Mouse (Mus musculus) B cell, adult 62 days (primary cell): ENCODE measurements around the gene Fcna. TPM values are rescaled to one million over a fixed set of nuclear protein-coding genes. Genes with fewer than 3 reads are reported as not detected.

Experiments
- total RNA-seq: library from RNA; stranded (reverse); gene quantifications from 4 replicates; pipeline ENCODE4 v1.2.4, GENCODE M21; 2023

The Fcna gene
- 4.1 to 8.3 TPM (median 5.8 TPM) in 4 replicates for total RNA-seq

GRCm38 (mm10) chr2:25627811-25628210 lies at the start of gene Fcna:
Gene Fcna, minus strand, starts transcription at chr2:25628030.

GRCm38 (mm10) chr2:25676486-25676885 lies 48.7 kb upstream of the Fcna start, which contains the start of gene Lcn6:
Gene Lcn6, plus strand, starts transcription at chr2:25676786.

GRCm38 (mm10) chr2:25657652-25658051 lies 29.8 kb upstream of the Fcna start, which contains the start of gene Lcn5:
Gene Lcn5, plus strand, starts transcription at chr2:25657952.

GRCm38 (mm10) chr2:25652902-25653301 lies 25.1 kb upstream of the Fcna start, which contains the start of gene Lcn8:
Gene Lcn8, plus strand, starts transcription at chr2:25653120.

GRCm38 (mm10) chr2:25621229-25622200 lies 6.3 kb downstream of the Fcna start, which contains the start of gene Tmem141:
Gene Tmem141, minus strand, starts transcription at chr2:25622005.

GRCm38 (mm10) chr2:25617578-25617977 lies 10.3 kb downstream of the Fcna start, which contains the start of gene Ccdc183:
Gene Ccdc183, minus strand, starts transcription at chr2:25617678.

GRCm38 (mm10) chr2:25607761-25608622 lies 19.8 kb downstream of the Fcna start, which contains the start of gene Rabl6:
Gene Rabl6, minus strand, starts transcription at chr2:25608521.

GRCm38 (mm10) chr2:25581294-25581864 lies 46.5 kb downstream of the Fcna start, which contains the start of gene Ajm1:
Gene Ajm1, minus strand, starts transcription at chr2:25581757.

Other genes starting within 250 kb of the Fcna start
- gene Entpd2, start 232.2 kb downstream of the Fcna start, total RNA-seq, result not detected in 4 replicates
- not detected in 4 replicates for gene Npdc1, start 228.7 kb downstream of the Fcna start, total RNA-seq
- gene Fut7, start 204.8 kb downstream of the Fcna start, total RNA-seq, result not detected in 4 replicates
- 44.9 to 53.9 TPM (median 49.1 TPM) in 4 replicates for gene Abca2, start 199.3 kb downstream of the Fcna start, total RNA-seq
- 0.83 TPM in 1 of 4 replicates, not detected in the others for gene Clic3, start 171.2 kb downstream of the Fcna start, total RNA-seq
- 115 to 135 TPM (median 127 TPM) in 4 replicates for gene Paxx, start 166.9 kb downstream of the Fcna start, total RNA-seq
- gene Ptgds, start 158.0 kb downstream of the Fcna start, total RNA-seq, result not detected in 4 replicates
- not detected in 4 replicates for gene Lcn12, start 134.1 kb downstream of the Fcna start, total RNA-seq
- gene Fbxw5, start 127.3 kb downstream of the Fcna start, total RNA-seq, result 64.9 to 78.2 TPM (median 70.7 TPM) in 4 replicates
- gene C8g, start 126.3 kb downstream of the Fcna start, total RNA-seq, result 1.1 TPM in 1 of 4 replicates, not detected in the others
- gene Traf2, start 81.1 kb downstream of the Fcna start, total RNA-seq, result 56.9 to 61.5 TPM (median 58.0 TPM) in 4 replicates
- gene Edf1, start 70.2 kb downstream of the Fcna start, total RNA-seq, result 109 to 125 TPM (median 115 TPM) in 4 replicates
- 0.77 to 2.4 TPM (median 1.5 TPM) in 4 replicates for gene Mamdc4, start 53.2 kb downstream of the Fcna start, total RNA-seq
- 16.1 to 21.8 TPM (median 17.6 TPM) in 4 replicates for gene Phpt1, start 52.8 kb downstream of the Fcna start, total RNA-seq
- gene Ajm1, start 46.3 kb downstream of the Fcna start, total RNA-seq, result 0.24 to 0.38 TPM (median 0.37 TPM) in 3 of 4 replicates, not detected in the other
- 102 to 112 TPM (median 109 TPM) in 4 replicates for gene Rabl6, start 19.5 kb downstream of the Fcna start, total RNA-seq
- not detected in 4 replicates for gene Ccdc183, start 10.4 kb downstream of the Fcna start, total RNA-seq
- gene Tmem141, start 6.0 kb downstream of the Fcna start, total RNA-seq, result 0.78 to 2.9 TPM (median 2.4 TPM) in 4 replicates
- gene Lcn8, start 25.1 kb upstream of the Fcna start, total RNA-seq, result not detected in 4 replicates
- not detected in 4 replicates for gene Lcn5, start 29.9 kb upstream of the Fcna start, total RNA-seq
- not detected in 4 replicates for gene Lcn6, start 48.8 kb upstream of the Fcna start, total RNA-seq
- gene Lcn10, start 54.7 kb upstream of the Fcna start, total RNA-seq, result not detected in 4 replicates
- gene Obp2a, start 72.0 kb upstream of the Fcna start, total RNA-seq, result not detected in 4 replicates
- gene Bmyc, start 78.7 kb upstream of the Fcna start, total RNA-seq, result 25.1 to 40.3 TPM (median 25.4 TPM) in 4 replicates
- gene Obp2b, start 109.0 kb upstream of the Fcna start, total RNA-seq, result not detected in 4 replicates
- gene Lcn3, start 137.5 kb upstream of the Fcna start, total RNA-seq, result not detected in 4 replicates
- gene Lcn11, start 149.0 kb upstream of the Fcna start, total RNA-seq, result not detected in 4 replicates
- gene Gm13539, start 154.2 kb upstream of the Fcna start, total RNA-seq, result not detected in 4 replicates
- gene Glt6d1, start 187.8 kb upstream of the Fcna start, total RNA-seq, result not detected in 4 replicates
- gene Lcn9, start 195.1 kb upstream of the Fcna start, total RNA-seq, result not detected in 4 replicates
- 0.44 TPM in 1 of 4 replicates, not detected in the others for gene Sohlh1, start 219.2 kb upstream of the Fcna start, total RNA-seq
- gene Kcnt1, start 235.7 kb upstream of the Fcna start, total RNA-seq, result not detected in 4 replicates